Mouse (Mus musculus): Measurements from ENCODE around the gene Tmem74b.

DNA sequence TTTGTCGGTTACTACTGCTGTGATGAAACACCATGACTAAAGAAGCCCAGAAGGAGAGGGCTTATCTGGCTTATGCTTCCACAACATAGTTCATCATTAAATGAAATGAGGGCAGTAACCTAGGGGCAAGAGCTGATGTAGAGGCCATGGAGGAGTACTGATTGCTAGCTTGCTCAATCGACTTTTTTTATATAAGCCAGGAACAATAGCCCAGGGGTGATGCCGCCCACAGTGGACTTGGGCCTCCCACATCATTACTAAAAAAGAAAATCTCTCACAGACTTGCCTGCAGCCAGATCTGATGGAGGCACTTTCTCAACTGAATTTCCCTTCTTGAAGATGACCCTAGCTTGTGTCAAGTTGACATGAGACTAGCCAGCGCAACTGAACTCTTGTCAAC is 18.8 kb upstream of the Tmem74b start:
- no peak for TF ChIP-seq CTCF (IDR thresholded peaks at IDR 0.05; ENCODE audit: borderline replicate concordance, insufficient read depth, low read depth, low read length)
- TF ChIP-seq POLR2A (IDR thresholded peaks at IDR 0.05; ENCODE audit: borderline replicate concordance, insufficient read depth, low read length): no peak
